Mouse (Mus musculus) heart, adult 2 months (tissue): ENCODE measurements around the gene Krt12. TPM values are rescaled to one million over a fixed set of nuclear protein-coding genes. Genes with fewer than 3 reads are reported as not detected.

Experiments used
- DNase-seq, 2 experiments: peaks; one replicate each; pipeline ENCODE4 v3.0.0; 2021
- H3K27ac ChIP-seq: fragments of 200-600 bp; 2 replicates; pipeline ENCODE4 v1.8.1; 2022
- H3K27me3 ChIP-seq: fragments of 200-500 bp; 2 replicates; pipeline ENCODE4 v1.6.1; 2012; ENCODE audit warnings: mild to moderate bottlenecking, low read length, inconsistent platforms, mixed read lengths; ENCODE audit not compliant: control insufficient read depth, insufficient read depth
- H3K36me3 ChIP-seq: fragments of 200-500 bp; 2 replicates; pipeline ENCODE4 v1.6.1; 2012; ENCODE audit warnings: low read length, inconsistent platforms; ENCODE audit not compliant: control insufficient read depth, insufficient read depth
- H3K4me1 ChIP-seq: fragments of 200-500 bp; 2 replicates; pipeline ENCODE4 v1.6.1; 2011; ENCODE audit warnings: low read length; ENCODE audit not compliant: control insufficient read depth, insufficient read depth
- H3K4me3 ChIP-seq: fragments of 200-600 bp; 2 replicates; pipeline ENCODE4 v1.8.1; 2022
- H3K79me2 ChIP-seq: fragments of 200-500 bp; replicated peaks from 2 replicates; pipeline ENCODE4 v1.6.1; 2012; ENCODE audit warnings: mild to moderate bottlenecking, inconsistent platforms, low read length, moderate library complexity, mixed read lengths; ENCODE audit not compliant: control insufficient read depth, insufficient read depth
- H3K9ac ChIP-seq: fragments of 200-500 bp; 2 replicates; pipeline ENCODE4 v1.6.1; 2012; ENCODE audit warnings: low read depth, mild to moderate bottlenecking, control low read depth, inconsistent platforms, low read length, mixed read lengths
- CTCF ChIP-seq: fragments of 200-600 bp; IDR thresholded peaks from 2 replicates; pipeline ENCODE4 v1.8.1; 2022; ENCODE audit warnings: antibody characterized with exemption, mild to moderate bottlenecking, moderate library complexity
- EP300 ChIP-seq: fragments of 200-500 bp; IDR thresholded peaks from 2 replicates; pipeline ENCODE4 v1.6.1; 2011; ENCODE audit warnings: low read depth, low read length, control low read depth; ENCODE audit not compliant: insufficient read depth
- POLR2A ChIP-seq: fragments of 200-500 bp; IDR thresholded peaks from 2 replicates; pipeline ENCODE4 v1.6.1; 2011; ENCODE audit warnings: mild to moderate bottlenecking, low read depth, low read length, control low read depth; ENCODE audit not compliant: insufficient read depth
- WGBS: fragments of 180-500 bp; shearing (Covaris S2); methylation state at CpG from one replicate; pipeline ENCODE4 v1.1.7; 2018; 5-methylcytosine and 5-hydroxymethylcytosine counted together
- intact Hi-C: fragments of 180-260 bp; cut with DNase I; formaldehyde crosslinking; loops from one replicate; pipeline ENCODE4 v1.15.1; 2025
- long read RNA-seq: library from polyadenylated mRNA; stranded (forward); transcript quantifications from one replicate; pipeline ENCODE4 v2.0.0, GENCODE M21; 2021
- polyA plus RNA-seq: library from polyadenylated mRNA; depleted of rRNA; stranded (reverse); fragments of >200 nt; gene quantifications from 2 replicates; pipeline ENCODE4 v1.2.3, GENCODE M21; 2012; rRNA removed
- total RNA-seq, 2 experiments: library from RNA; stranded (reverse); gene quantifications; 2 replicates each; pipeline ENCODE4 v1.2.3; 2021

The Krt12 gene
- total RNA-seq (not detected), polyA plus RNA-seq (not detected in 2 replicates)
- long read RNA-seq, result 0 reads

DNA sequence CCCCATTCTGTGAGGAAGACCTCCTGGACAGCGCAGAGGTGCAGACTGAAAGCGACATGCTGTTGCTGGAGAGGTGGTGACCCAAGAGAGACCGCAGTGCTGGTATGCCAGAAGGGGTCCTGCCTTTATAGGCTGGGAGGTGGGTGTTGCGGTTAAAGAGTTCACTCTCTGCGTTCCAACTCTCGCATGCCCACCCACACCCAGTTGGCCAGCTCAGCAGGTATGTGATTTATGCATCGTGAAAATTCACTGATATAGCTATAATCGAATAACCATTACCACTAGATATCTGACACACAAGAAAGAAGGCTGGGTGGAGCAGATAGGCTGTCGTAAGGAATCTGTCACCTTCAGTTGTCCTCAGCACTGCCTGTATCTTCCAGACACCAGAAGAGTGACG is at the start of gene Krt12:
Gene Krt12, minus strand, starts transcription at position 101 of the 400 bp plus-strand sequence.
- no peaks in the 10 kb centered on the region for H3K36me3 ChIP-seq
- DNase-seq, result no peak
- H3K27ac ChIP-seq, result no peak within 1 kb of the TSS
- no peak for TF ChIP-seq POLR2A
- TF ChIP-seq EP300, result no peak
- no peak for TF ChIP-seq CTCF
- no peaks in the 10 kb centered on the region for H3K79me2 ChIP-seq
- H3K4me1 ChIP-seq, result no peaks in the 10 kb centered on the region
- 0 out of 2 replicates have a peak, but pooled peaks cover 2% of the 10 kb centered on the region for H3K27me3 ChIP-seq
- intact Hi-C loops, result no loop called here
- WGBS, result 73% methylated on average over 10 of the region's 10 CpGs
- no peak within 1 kb of the TSS for H3K9ac ChIP-seq
- H3K4me3 ChIP-seq, result no peak within 1 kb of the TSS

DNA sequence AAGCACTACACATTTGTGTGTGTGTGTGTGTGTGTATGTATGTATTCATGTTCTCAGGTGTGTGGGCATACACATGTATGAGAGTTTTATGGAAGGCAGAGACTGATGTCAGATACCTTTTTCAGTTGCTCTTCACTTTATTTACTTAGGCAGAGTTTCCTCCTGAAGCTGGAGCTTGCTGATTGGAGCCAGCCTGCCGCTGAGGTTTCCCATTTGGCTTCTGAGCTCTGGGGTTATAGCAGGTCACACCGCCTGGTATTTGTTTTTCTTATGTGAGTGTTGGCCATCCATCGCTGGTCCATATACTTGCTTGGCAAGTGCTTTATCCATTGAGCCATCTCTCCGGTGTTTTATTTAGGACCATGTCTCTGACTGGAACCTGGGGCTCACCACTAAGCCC is 47.2 kb upstream of the Krt12 start:
- H3K79me2 ChIP-seq, result no peaks in the 10 kb centered on the region
- H3K4me1 ChIP-seq, result no peaks in the 10 kb centered on the region
- no peaks in the 10 kb centered on the region for H3K36me3 ChIP-seq
- no peak overlapping the region for H3K9ac ChIP-seq
- no peak overlapping the region for H3K27ac ChIP-seq
- H3K4me3 ChIP-seq, result no peak overlapping the region
- intact Hi-C loops, result loop anchor here (10.0 kb wide), 1 partner anchor 536 kb away; no protein-coding TSS in a partner anchor
- no peaks in the 10 kb centered on the region for H3K27me3 ChIP-seq
- TF ChIP-seq CTCF (no peak), EP300 (no peak), POLR2A (no peak)
- no peak for DNase-seq
- 69% methylated on average over 4 of the region's 4 CpGs for WGBS

DNA sequence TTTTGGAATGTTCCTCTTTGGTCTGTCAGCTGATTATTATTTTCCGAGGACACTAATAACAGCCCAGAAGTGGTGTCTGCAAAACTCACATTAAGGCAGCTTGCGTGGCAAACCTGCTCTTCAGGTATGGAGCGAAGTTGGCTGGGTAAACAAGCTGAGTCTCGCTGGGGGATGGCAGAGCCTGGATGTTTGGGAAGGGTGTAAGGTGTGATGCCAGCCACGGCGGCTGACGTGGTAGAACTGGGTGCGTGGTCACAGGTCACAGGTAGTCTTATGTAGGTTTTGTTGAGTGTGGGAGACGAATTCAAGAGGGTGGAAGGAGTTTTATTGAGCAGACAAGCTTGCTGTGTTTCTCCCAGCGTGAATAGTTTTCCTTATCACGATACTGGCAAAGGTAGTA is 46.5 kb upstream of the Krt12 start:
- H3K9ac ChIP-seq, result no peak overlapping the region
- WGBS, result 79% methylated on average over 11 of the region's 11 CpGs
- no peaks in the 10 kb centered on the region for H3K27me3 ChIP-seq
- no peaks in the 10 kb centered on the region for H3K79me2 ChIP-seq
- H3K4me1 ChIP-seq, result no peaks in the 10 kb centered on the region
- no peak overlapping the region for H3K4me3 ChIP-seq
- no peak overlapping the region for H3K27ac ChIP-seq
- H3K36me3 ChIP-seq, result no peaks in the 10 kb centered on the region
- intact Hi-C loops, result loop anchor here (10.0 kb wide), 1 partner anchor 536 kb away; no protein-coding TSS in a partner anchor
- no peak for DNase-seq
- TF ChIP-seq EP300 (no peak), CTCF (no peak), POLR2A (no peak)

DNA sequence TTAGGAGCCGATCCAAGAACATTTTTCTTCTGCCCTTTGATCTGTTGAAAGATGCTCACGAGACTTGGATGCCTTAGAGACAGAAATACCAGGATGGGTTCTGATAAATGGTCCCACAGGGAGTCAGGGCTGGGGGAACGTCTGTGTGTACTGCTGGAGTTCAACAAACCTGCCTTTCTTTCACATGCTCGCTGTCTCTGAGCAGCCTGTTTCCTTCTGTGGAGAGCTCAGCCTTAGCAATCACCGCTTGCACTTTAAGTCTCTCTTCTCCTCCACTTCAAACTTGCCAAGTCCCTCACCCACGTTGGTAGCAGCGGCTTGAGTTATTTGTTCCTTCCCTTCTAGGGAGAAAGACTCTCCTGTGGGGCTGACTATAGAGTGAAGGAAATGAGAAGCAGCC is 44.3 kb upstream of the Krt12 start:
- no peak overlapping the region for H3K9ac ChIP-seq

DNA sequence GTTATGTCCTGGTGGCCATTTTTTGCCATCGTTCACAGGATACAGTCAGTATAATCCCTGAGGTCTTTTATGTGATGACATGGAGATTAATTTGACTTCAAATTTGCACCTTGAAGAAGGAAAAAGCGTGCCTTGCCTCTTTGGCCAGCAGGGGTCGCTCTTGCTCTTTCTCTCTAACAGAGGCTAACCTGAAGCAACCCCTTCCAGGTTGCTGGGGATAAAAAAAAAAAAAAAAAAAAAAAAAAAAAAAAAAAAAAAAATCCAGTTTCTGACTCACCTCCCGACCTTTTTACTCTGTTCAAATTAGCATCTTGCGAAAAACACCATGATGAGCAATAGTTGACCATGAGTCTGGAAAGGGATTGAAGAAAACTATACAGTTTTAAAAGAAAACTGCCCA is 42.8 kb upstream of the Krt12 start:
- H3K36me3 ChIP-seq, result no peaks in the 10 kb centered on the region
- no peak overlapping the region for H3K4me3 ChIP-seq
- TF ChIP-seq CTCF, result peak; percentile 82
- no peak for TF ChIP-seq EP300
- no peaks in the 10 kb centered on the region for H3K27me3 ChIP-seq
- peak; percentile 38 to 58 for DNase-seq
- no peaks in the 10 kb centered on the region for H3K79me2 ChIP-seq
- H3K4me1 ChIP-seq, result no peaks in the 10 kb centered on the region
- intact Hi-C loops, result loop anchor here (1.0 to 10.0 kb wide), 5 partner anchors 109 to 832 kb away; no protein-coding TSS in a partner anchor
- H3K27ac ChIP-seq, result no peak overlapping the region
- WGBS, result 8% methylated on average over 5 of the region's 5 CpGs
- no peak overlapping the region for H3K9ac ChIP-seq

More for the DNA sequence above, 44.3 kb upstream of the Krt12 start:
- Histone ChIP-seq H3K79me2 (no peaks in the 10 kb centered on the region), H3K36me3 (no peaks in the 10 kb centered on the region), H3K4me1 (no peaks in the 10 kb centered on the region), H3K27ac (no peak overlapping the region), H3K27me3 (no peaks in the 10 kb centered on the region), H3K4me3 (no peak overlapping the region)
- intact Hi-C loops, result loop anchor here (10.0 kb wide), 1 partner anchor 538 kb away; no protein-coding TSS in a partner anchor
- 20% methylated on average over 7 of the region's 7 CpGs for WGBS
- no peak for DNase-seq
- TF ChIP-seq EP300 (no peak), CTCF (no peak), POLR2A (no peak)

DNA sequence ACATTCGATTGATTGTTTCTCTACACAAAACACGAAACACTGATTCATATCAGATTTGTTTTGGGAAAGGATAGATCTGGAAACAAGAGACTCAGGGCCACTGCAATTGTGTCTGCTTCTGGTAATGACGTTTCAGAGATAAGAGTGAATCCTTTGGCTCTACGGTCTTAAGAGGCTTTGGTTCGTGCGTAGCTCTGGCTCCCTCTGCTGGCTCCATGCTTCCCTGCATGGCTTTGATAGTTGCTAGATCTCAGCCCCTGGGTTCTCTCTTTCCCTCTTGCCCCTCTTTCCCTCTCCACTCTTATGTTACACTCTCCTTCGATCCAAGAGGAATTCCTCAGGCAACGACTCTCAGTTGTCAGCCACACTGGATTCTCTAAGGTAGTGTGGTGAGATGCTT is 41.1 kb upstream of the Krt12 start:
- no peaks in the 10 kb centered on the region for H3K27me3 ChIP-seq
- no peak overlapping the region for H3K27ac ChIP-seq
- no peak overlapping the region for H3K9ac ChIP-seq
- 7% methylated on average over 8 of the region's 8 CpGs for WGBS
- intact Hi-C loops, result loop anchor here (1.0 to 10.0 kb wide), 5 partner anchors 84 to 834 kb away; no protein-coding TSS in a partner anchor
- TF ChIP-seq POLR2A (no peak), CTCF (peak; percentile 89), EP300 (0 out of 2 replicates have a peak, but pooled peaks have one; percentile 28)
- no peak overlapping the region for H3K4me3 ChIP-seq
- no peaks in the 10 kb centered on the region for H3K4me1 ChIP-seq
- DNase-seq, result peak; percentile 18 to 59
- H3K79me2 ChIP-seq, result no peaks in the 10 kb centered on the region
- no peaks in the 10 kb centered on the region for H3K36me3 ChIP-seq
